Mouse (Mus musculus) left cerebral cortex, adult 9 months (tissue): ENCODE data around the gene Olfr94.
A peak's percentile ranks its signal among the peaks of the same experiment; 100 is the strongest.
"Not testable (repeated sequence)": the region's sequence is repeated elsewhere in the genome, so short reads cannot be mapped to it uniquely, and the experiment has no call there.

Experiments
- DNase-seq, 2 experiments: peaks; one replicate each; pipeline ENCODE4 v3.0.0; 2022; ENCODE audit warnings: low spot score in 2 of 2

Gene Olfr94

GRCm38 (mm10) chr17:37200894-37201293, at the start of gene Olfr94:
Gene Olfr94, minus strand, starts transcription at chr17:37200994.
- DNase-seq: no peak

- peak in 1 of 2 experiments; percentile 15 for DNase-seq
Observed at GRCm38 (mm10) chr17:37250544-37250943, 49.8 kb upstream of the Olfr94 start.

- no peak for DNase-seq
Observed at GRCm38 (mm10) chr17:37249460-37249859, 48.7 kb upstream of the Olfr94 start.

GRCm38 (mm10) chr17:37246715-37247114, 45.9 kb upstream of the Olfr94 start:
- DNase-seq: peak in 1 of 2 experiments; percentile 60

- no peak for DNase-seq
Observed at GRCm38 (mm10) chr17:37242198-37242597, 41.4 kb upstream of the Olfr94 start.

GRCm38 (mm10) chr17:37237230-37237629, 36.4 kb upstream of the Olfr94 start, which contains the start of gene Olfr97:
Gene Olfr97, minus strand, starts transcription at chr17:37237330.
- not testable (repeated sequence) for DNase-seq

GRCm38 (mm10) chr17:37221879-37222278, 21.1 kb upstream of the Olfr94 start:
- no peak for DNase-seq

GRCm38 (mm10) chr17:37219846-37220245, 19.1 kb upstream of the Olfr94 start, which contains the start of gene Olfr96:
Gene Olfr96, plus strand, starts transcription at chr17:37220146.
- no peak for DNase-seq

GRCm38 (mm10) chr17:37218486-37218885, 17.7 kb upstream of the Olfr94 start:
- no peak for DNase-seq

- DNase-seq: no peak
Observed at GRCm38 (mm10) chr17:37213018-37213417, 12.2 kb upstream of the Olfr94 start, which contains the start of gene Olfr95. Gene Olfr95, minus strand, starts transcription at chr17:37213118.

GRCm38 (mm10) chr17:37210884-37211768, 10.3 kb upstream of the Olfr94 start:
- DNase-seq: peak in 1 of 2 experiments; percentile 23

- no peak for DNase-seq
Observed at GRCm38 (mm10) chr17:37203917-37204236, 3.1 kb upstream of the Olfr94 start.

GRCm38 (mm10) chr17:37203206-37203916, 2.6 kb upstream of the Olfr94 start:
- peak; percentile 39 to 91 for DNase-seq

GRCm38 (mm10) chr17:37196845-37197724, 3.7 kb downstream of the Olfr94 start:
- peak in 1 of 2 experiments; percentile 24 for DNase-seq

- peak in 1 of 2 experiments; percentile 39 for DNase-seq
Observed at GRCm38 (mm10) chr17:37194782-37195181, 6.0 kb downstream of the Olfr94 start.

- no peak for DNase-seq
Observed at GRCm38 (mm10) chr17:37193656-37194055, 7.1 kb downstream of the Olfr94 start, which contains the start of gene Ubd. Gene Ubd, plus strand, starts transcription at chr17:37193892.

GRCm38 (mm10) chr17:37193032-37193431, 7.8 kb downstream of the Olfr94 start:
- DNase-seq: no peak

GRCm38 (mm10) chr17:37190711-37191110, 10.1 kb downstream of the Olfr94 start:
- peak in 1 of 2 experiments; percentile 53 for DNase-seq

- no peak for DNase-seq
Observed at GRCm38 (mm10) chr17:37185474-37185873, 15.3 kb downstream of the Olfr94 start.

GRCm38 (mm10) chr17:37161394-37161793, 39.4 kb downstream of the Olfr94 start, which contains the start of gene Olfr93:
Gene Olfr93, minus strand, starts transcription at chr17:37161494.
- DNase-seq: no peak
